Mouse (Mus musculus) erythroblast, embryonic 14.5 days (primary cell): ENCODE results near the gene Cep44. TPM values are rescaled to one million over a fixed set of nuclear protein-coding genes. Genes with fewer than 3 reads are reported as not detected.

Experiments
- H3K27me3 ChIP-seq: 2 replicates; pipeline ENCODE4 v1.6.1; 2012; ENCODE audit warnings: inconsistent platforms; ENCODE audit not compliant: control insufficient read depth
- H3K36me3 ChIP-seq: 2 replicates; pipeline ENCODE4 v1.6.1; 2012; ENCODE audit warnings: mild to moderate bottlenecking, inconsistent platforms; ENCODE audit not compliant: control insufficient read depth
- H3K4me1 ChIP-seq: 2 replicates; pipeline ENCODE4 v1.6.1; 2012; ENCODE audit warnings: inconsistent platforms; ENCODE audit not compliant: control insufficient read depth
- H3K4me3 ChIP-seq: replicated peaks from 2 replicates; pipeline ENCODE3; 2012; ENCODE audit warnings: moderate library complexity, mild to moderate bottlenecking, inconsistent platforms
- H3K9me3 ChIP-seq: 2 replicates; pipeline ENCODE4 v1.6.1; 2012; ENCODE audit warnings: low read length, inconsistent platforms, mixed read lengths; ENCODE audit not compliant: control insufficient read depth
- GATA1 ChIP-seq: IDR thresholded peaks from 2 replicates; pipeline ENCODE4 v1.6.1; 2012; ENCODE audit warnings: low read length, inconsistent platforms, mixed read lengths
- TAL1 ChIP-seq: IDR thresholded peaks from 3 replicates; pipeline ENCODE4 v1.6.1; 2012; ENCODE audit warnings: low read length, inconsistent platforms, mixed read lengths
- polyA plus RNA-seq: library from polyadenylated mRNA; stranded (reverse); fragments of >175 nt; gene quantifications from 2 replicates; pipeline ENCODE4 v1.2.3, GENCODE M21; 2012

The Cep44 gene
- polyA plus RNA-seq, 1 experiment = 1.1 TPM

DNA sequence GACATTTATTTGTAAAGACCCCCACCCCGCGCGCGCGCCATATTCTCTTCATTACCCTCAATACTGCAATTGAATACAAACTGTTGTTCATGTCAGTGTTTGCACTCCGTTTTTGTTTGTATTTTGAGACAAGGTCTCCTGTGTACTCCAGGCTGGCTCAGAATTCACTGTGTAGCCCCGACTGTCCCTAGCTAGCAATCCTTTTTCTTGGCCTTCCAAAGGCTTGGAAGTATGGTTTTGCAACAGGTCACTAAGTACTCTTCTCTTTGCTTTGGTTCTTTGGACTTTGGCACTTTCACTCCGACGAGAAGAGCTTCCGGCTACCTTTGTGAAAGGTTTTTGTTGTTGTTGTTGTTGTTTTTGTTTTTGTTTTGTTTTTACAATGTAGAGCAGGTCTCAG lies 1.2 kb upstream of the Cep44 start:
- peak overlapping the region; percentile 89 for H3K4me3 ChIP-seq

DNA sequence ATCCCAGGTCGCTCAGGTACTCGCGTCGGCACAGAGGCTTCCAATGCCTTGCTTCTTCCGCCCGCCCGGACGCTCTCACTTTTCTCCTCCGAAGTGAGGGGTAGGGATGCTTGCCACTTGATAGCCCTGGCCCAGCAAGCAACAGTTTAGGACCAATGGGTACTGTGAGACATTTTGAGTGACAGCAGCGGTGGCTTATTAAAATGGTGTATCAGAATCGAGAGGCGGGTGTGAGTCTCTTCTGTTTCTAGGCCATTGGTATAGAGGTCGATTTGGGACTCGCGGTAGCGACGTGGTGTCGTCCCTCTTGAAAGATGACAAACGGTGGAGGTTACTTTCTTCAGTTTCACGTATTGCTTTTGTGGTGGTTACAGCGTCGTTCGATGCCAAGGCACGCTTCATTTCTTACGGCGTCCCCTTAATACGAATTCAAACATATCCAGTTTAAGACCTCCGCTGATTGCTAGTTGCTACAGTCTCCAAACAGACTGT lies 560 bp upstream of the Cep44 start:
- Histone ChIP-seq H3K36me3 (peaks cover 8% of the 10 kb centered on the region), H3K4me1 (peaks cover 20% of the 10 kb centered on the region), H3K27me3 (no peaks in the 10 kb centered on the region), H3K4me3 (peak overlapping the region; percentile 89), H3K9me3 (no peaks in the 10 kb centered on the region)
- TF ChIP-seq TAL1 (no peak), GATA1 (no peak)

More for the DNA sequence above, 1.2 kb upstream of the Cep44 start:
- H3K4me1 ChIP-seq = peaks cover 20% of the 10 kb centered on the region
- peaks cover 6% of the 10 kb centered on the region for H3K36me3 ChIP-seq
- H3K9me3 ChIP-seq = no peaks in the 10 kb centered on the region
- TF ChIP-seq GATA1 (no peak), TAL1 (no peak)
- H3K27me3 ChIP-seq = no peaks in the 10 kb centered on the region

DNA sequence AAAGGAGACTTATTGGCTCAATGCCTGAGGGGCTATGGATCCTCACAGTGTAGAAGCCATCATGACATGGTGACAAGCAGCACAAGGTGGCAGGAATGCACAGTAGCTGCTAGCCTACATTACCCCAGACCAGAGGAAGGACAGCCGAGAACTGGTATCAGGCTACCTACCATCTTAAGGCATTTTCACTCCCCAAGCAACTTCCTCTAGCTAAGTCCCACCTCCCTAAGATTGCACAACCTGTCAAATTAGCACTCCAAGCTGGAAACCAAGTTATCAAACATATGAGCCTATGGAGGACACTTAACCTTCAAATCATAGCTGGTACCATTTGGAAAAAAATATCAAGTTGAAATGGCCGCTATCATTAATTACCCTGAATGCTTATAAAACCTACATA lies 3.0 kb downstream of the Cep44 start:
- Histone ChIP-seq H3K4me3 (no peak overlapping the region), H3K9me3 (no peaks in the 10 kb centered on the region), H3K4me1 (peaks cover 14% of the 10 kb centered on the region), H3K36me3 (peaks cover 33% of the 10 kb centered on the region), H3K27me3 (no peaks in the 10 kb centered on the region)
- TF ChIP-seq GATA1 (no peak), TAL1 (no peak)

DNA sequence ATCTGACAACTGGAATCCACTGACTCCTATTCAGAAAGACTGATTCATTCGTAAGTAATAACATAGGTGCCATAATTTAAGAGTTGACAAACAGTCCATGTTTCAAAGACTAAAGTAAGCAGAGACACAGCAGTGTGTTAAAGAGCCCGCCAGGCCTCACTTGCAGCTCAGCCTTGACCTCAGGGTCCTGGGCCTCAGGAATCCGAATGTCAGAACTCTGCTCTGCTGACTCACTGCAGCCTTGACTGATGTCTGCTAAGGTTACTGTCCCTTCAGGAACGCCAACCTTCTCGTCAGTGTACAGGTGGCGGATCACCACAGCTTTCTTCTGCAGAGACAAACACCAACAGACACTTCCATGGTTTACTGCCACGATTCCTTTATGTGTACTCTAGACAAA lies 10.1 kb downstream of the Cep44 start:
- Histone ChIP-seq H3K27me3 (no peaks in the 10 kb centered on the region), H3K4me1 (no peaks in the 10 kb centered on the region), H3K36me3 (peaks cover 65% of the 10 kb centered on the region), H3K9me3 (no peaks in the 10 kb centered on the region), H3K4me3 (no peak overlapping the region)
- TF ChIP-seq GATA1 = no peak

DNA sequence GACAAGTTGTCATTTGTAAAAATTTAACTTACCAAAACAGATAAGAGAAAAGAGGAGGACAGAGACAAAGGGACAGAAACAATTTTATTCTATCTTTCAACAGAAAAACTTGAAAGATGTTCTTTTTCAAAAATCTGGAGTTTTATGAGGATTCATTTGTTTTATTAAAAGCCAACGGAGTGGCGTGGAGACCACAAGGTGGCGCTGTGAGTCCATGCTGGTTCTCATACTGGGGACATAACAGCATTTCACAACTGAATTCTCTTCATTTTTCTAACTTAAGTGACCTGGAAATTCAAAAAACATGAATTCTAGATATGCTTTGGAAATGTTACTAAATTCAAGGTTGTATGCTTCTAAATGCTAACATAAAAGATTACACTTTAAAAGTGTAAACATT lies 20.5 kb downstream of the Cep44 start:
- TF ChIP-seq TAL1 (no peak), GATA1 (no peak)
- H3K4me1 ChIP-seq = no peaks in the 10 kb centered on the region
- H3K4me3 ChIP-seq = no peak overlapping the region
- peaks cover 21% of the 10 kb centered on the region for H3K36me3 ChIP-seq
- H3K27me3 ChIP-seq = no peaks in the 10 kb centered on the region
- H3K9me3 ChIP-seq = no peaks in the 10 kb centered on the region

DNA sequence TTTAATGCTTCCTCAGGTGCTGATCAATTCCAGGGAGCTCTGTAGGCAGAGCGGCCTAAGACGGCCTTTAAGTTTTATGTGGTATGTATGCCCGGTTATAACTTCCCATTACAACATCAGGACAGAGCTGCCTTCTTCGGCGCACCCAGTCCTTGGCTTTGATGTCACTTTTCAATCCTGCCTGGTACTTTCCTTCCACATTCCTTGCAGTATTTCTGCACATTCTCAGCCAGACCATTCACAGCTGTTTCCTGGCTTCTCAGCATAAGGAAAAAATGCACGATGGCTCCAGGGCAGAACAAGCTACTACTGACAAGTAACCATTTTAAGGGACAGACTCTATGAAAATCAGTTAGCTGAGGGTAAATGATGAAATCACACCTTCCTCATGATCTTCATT lies 22.0 kb downstream of the Cep44 start:
- H3K4me1 ChIP-seq = no peaks in the 10 kb centered on the region
- H3K36me3 ChIP-seq = peaks cover 14% of the 10 kb centered on the region
- no peak overlapping the region for H3K4me3 ChIP-seq
- no peaks in the 10 kb centered on the region for H3K9me3 ChIP-seq
- no peak for TF ChIP-seq TAL1
- no peak for TF ChIP-seq GATA1
- H3K27me3 ChIP-seq = no peaks in the 10 kb centered on the region

DNA sequence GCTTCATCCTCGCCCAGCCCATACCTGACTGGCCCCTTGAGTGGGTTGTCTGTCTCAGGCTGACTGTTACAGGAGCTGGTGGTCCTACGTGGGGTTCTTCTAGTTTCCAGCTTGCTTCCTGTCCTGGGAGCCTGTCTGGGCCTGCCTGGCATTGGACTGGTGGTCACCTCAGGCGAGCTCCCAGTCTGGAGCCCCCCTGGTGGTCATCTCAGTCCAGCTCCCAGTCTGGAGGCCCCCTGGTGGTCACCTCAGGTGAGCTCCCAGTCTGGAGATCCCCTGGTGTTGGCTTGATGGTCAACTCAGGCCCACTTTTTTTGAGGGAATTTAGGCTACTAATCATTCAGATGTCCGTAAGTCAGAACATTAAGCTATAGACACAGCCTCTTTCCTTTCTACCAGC lies 29.8 kb downstream of the Cep44 start:
- Histone ChIP-seq H3K9me3 (peaks cover 4% of the 10 kb centered on the region), H3K36me3 (no peaks in the 10 kb centered on the region), H3K4me1 (no peaks in the 10 kb centered on the region), H3K4me3 (no peak overlapping the region), H3K27me3 (no peaks in the 10 kb centered on the region)
- TF ChIP-seq TAL1 (no peak), GATA1 (no peak)

DNA sequence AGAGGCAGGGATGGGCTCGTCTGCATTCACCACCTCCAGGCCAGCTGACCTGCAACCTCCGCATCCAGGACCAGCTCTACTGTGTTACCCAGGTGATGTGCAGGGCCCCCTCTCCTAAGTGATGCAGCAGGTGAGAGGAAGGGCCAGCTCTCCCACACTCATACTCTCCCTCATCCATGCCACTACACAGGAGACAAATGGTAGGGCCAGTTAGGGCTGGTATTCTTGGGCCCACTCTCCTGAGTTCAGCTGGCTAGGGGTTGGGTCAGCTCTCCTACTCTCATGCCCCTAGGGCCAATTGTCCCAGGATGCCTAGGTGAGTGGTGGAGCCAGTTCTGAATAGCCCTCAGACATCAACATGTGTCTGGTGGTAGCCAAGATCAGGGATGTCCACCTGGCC lies 30.6 kb downstream of the Cep44 start:
- Histone ChIP-seq H3K27me3 (no peaks in the 10 kb centered on the region), H3K36me3 (no peaks in the 10 kb centered on the region), H3K4me1 (no peaks in the 10 kb centered on the region), H3K4me3 (no peak overlapping the region), H3K9me3 (peaks cover 4% of the 10 kb centered on the region)
- TF ChIP-seq TAL1 = no peak
- TF ChIP-seq GATA1 = no peak

DNA sequence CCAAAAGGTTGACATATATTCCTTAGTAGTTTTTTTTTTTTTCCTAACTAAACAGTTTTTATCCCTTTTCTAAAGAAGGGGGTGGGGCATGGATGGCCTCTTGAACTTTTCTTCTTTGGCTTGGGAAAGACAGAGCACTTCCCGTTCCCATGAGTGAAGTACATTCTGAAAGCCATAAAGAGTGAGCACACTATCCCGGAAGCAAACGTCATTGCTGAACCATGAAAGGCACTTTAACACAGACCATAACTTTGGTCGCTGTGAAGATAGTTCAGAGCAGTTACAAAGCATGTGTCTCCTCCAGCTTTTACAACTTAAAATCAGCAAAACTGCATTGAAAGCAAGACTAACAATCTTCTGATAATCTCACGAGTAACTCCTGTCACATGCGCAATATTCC lies 32.0 kb downstream of the Cep44 start:
- H3K4me1 ChIP-seq = no peaks in the 10 kb centered on the region
- H3K36me3 ChIP-seq = no peaks in the 10 kb centered on the region
- no peak for TF ChIP-seq GATA1
- no peak for TF ChIP-seq TAL1
- no peaks in the 10 kb centered on the region for H3K27me3 ChIP-seq
- no peak overlapping the region for H3K4me3 ChIP-seq
- H3K9me3 ChIP-seq = peaks cover 4% of the 10 kb centered on the region

DNA sequence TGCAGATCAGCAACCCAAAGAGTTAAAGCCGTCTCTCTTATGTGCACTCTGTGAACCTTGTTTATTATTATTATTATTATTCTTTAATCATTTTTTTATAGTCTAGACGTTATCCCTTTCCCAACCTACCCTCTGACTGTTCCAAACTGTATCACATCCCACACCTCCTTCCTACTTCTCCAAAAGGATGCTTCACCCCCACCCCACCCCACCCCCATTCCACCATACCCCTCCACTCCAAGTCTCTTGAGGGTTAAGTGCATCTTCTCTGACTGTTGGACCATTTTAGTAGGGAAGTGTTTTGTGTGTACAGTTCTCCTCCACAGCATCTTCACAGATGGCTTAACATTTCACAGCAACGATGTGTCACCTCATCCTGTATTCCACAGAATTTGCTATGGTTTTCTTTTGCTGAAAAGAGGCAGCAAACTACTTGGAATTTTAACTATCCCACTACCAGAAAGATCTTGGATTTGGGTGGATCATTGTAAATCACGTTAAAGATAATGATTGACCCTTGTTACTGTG lies 41.8 kb downstream of the Cep44 start:
- TF ChIP-seq TAL1 = no peak
- TF ChIP-seq GATA1 = no peak

More for the DNA sequence above, 41.8 kb downstream of the Cep44 start:
- Histone ChIP-seq H3K9me3 (no peaks in the 10 kb centered on the region), H3K27me3 (no peaks in the 10 kb centered on the region), H3K4me1 (no peaks in the 10 kb centered on the region), H3K4me3 (no peak overlapping the region), H3K36me3 (no peaks in the 10 kb centered on the region)
